8 mouse cellular contexts compared by ENCODE assay signal in the genomic region with DNA sequence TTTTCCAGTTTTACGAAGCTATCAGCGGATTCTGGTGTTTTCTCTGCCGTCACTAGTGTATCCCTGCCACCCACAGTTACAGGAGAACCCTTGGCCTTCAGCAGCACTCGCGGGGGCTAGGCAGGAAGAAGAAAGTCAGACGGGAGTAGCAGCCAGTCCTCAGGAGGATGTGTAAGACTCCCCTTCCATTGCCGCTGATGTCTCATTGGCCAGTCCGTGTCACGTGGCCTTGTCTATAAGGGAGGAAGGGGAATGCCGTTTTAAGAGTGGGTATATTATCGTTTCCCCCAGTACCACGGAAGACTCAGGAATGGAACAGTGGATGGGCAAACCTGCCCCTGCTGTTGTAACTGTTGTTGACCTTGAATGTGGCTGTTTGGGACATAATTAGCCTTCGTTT. TPM values are rescaled to one million over a fixed set of nuclear protein-coding genes. Genes with fewer than 3 reads are reported as not detected.
A peak's percentile ranks its signal among the peaks of the same experiment; 100 is the strongest.
DNase-seq lines count a peak whose midpoint lies in the region; ATAC-seq and TF ChIP-seq lines count a peak whose summit lies in the region.

No protein-coding gene starts in this region.

- WGBS in liver, adult 2 months = 40% methylated on average over 13 of the region's 13 CpGs
- 38% methylated on average over 13 of the region's 13 CpGs for WGBS in forebrain, embryonic 16.5 days
- 53% methylated on average over 13 of the region's 13 CpGs for WGBS in liver, embryonic 16.5 days (ENCODE audit: insufficient replicate concordance)

- no peaks in the 10 kb centered on the region for H3K27me3 ChIP-seq in liver, adult 2 months (ENCODE audit: control insufficient read depth, insufficient read depth, low read length)
- H3K27me3 ChIP-seq in forebrain, embryonic 16.5 days (replicated peaks; ENCODE audit: control insufficient read depth, insufficient read depth, low read length) = no peaks in the 10 kb centered on the region
- H3K27me3 ChIP-seq in liver, embryonic 16.5 days (ENCODE audit: control insufficient read depth, insufficient read depth, low read depth, low read length) = no peaks in the 10 kb centered on the region

- peak overlapping the region; percentile 47 for H3K4me2 ChIP-seq in forebrain, embryonic 16.5 days (ENCODE audit: low read length)
- H3K4me2 ChIP-seq in liver, embryonic 16.5 days (ENCODE audit: low read depth, low read length) = peak overlapping the region; percentile 39

- peaks cover 8% of the 10 kb centered on the region; the same call in 1 of the 2 replicates for H3K79me2 ChIP-seq in liver, adult 2 months (ENCODE audit: control insufficient read depth, insufficient read depth, low read length)

- TF ChIP-seq CTCF in liver, adult 2 months (IDR thresholded peaks at IDR 0.05; ENCODE audit: low read depth, low read length) = no peak

- TF ChIP-seq POLR2A in liver, adult 2 months (IDR thresholded peaks at IDR 0.05; ENCODE audit: extremely low read depth, insufficient read depth, low read length) = 0 out of 2 replicates have a peak, but pooled peaks have one; percentile 24

- DNase-seq in liver, adult 2 months (ENCODE audit: extremely low read depth, low read depth, low spot score) = peak; percentile 41
- DNase-seq in liver = no peak
- DNase-seq in testis, postnatal 10 days (ENCODE audit: low spot score) = peak; percentile 58
- no peak for DNase-seq in cerebellum, adult 11 months
- no peak for DNase-seq in left cerebral cortex, adult 11 months (ENCODE audit: low spot score)
- DNase-seq in kidney, adult 18-20 months = no peak

- H3K9me3 ChIP-seq in forebrain, embryonic 16.5 days (ENCODE audit: control insufficient read depth, low read length) = no peaks in the 10 kb centered on the region
- H3K9me3 ChIP-seq in liver, embryonic 16.5 days (replicated peaks; ENCODE audit: control insufficient read depth, low read length) = no peaks in the 10 kb centered on the region

- H3K27ac ChIP-seq in liver, adult 2 months (replicated peaks; ENCODE audit: insufficient read depth, low read depth, low read length) = peak overlapping the region; percentile 99
- no peak overlapping the region for H3K27ac ChIP-seq in forebrain, embryonic 16.5 days (ENCODE audit: low read length)
- peak overlapping the region; percentile 83 for H3K27ac ChIP-seq in liver, embryonic 16.5 days (ENCODE audit: low read length)

- peaks cover 24% of the 10 kb centered on the region for H3K4me1 ChIP-seq in liver, adult 2 months (ENCODE audit: control insufficient read depth, insufficient read depth, low read length)
- H3K4me1 ChIP-seq in forebrain, embryonic 16.5 days (replicated peaks; ENCODE audit: control insufficient read depth, insufficient read depth, low read length) = peaks cover 8% of the 10 kb centered on the region
- H3K4me1 ChIP-seq in liver, embryonic 16.5 days (ENCODE audit: control insufficient read depth, low read depth, low read length) = no peaks in the 10 kb centered on the region

- ATAC-seq in forebrain, embryonic 16.5 days = peak; percentile 85
- ATAC-seq in liver, embryonic 16.5 days (ENCODE audit: low read depth) = no peak

- no peaks in the 10 kb centered on the region for H3K36me3 ChIP-seq in liver, adult 2 months (ENCODE audit: control insufficient read depth, insufficient read depth, low read length)
- no peaks in the 10 kb centered on the region for H3K36me3 ChIP-seq in forebrain, embryonic 16.5 days (ENCODE audit: control insufficient read depth, insufficient read depth)
- H3K36me3 ChIP-seq in liver, embryonic 16.5 days (ENCODE audit: control insufficient read depth, insufficient read depth) = no peaks in the 10 kb centered on the region

- peak overlapping the region; percentile 63 for H3K9ac ChIP-seq in liver, adult 2 months (ENCODE audit: low read depth, low read length)
- peak overlapping the region; percentile 42 for H3K9ac ChIP-seq in forebrain, embryonic 16.5 days (replicated peaks; ENCODE audit: low read depth, low read length)
- H3K9ac ChIP-seq in liver, embryonic 16.5 days (ENCODE audit: low read depth, low read length) = no peak overlapping the region

- peak overlapping the region; percentile 46 for H3K4me3 ChIP-seq in liver, adult 2 months (ENCODE audit: insufficient read depth, low read depth, low read length)
- peak overlapping the region; percentile 35 for H3K4me3 ChIP-seq in forebrain, embryonic 16.5 days (replicated peaks; ENCODE audit: low read length)
- peak overlapping the region; percentile 22; the same call in 1 of the 2 replicates for H3K4me3 ChIP-seq in liver, embryonic 16.5 days (ENCODE audit: low read depth, low read length)

RNA-seq across cellular contexts. Expression of a gene that starts 53.1 kb away (rescaled TPM):
- total RNA-seq in liver, adult 2 months (2014; rRNA removed) = 2.8 and 5.0 TPM in 2 replicates
- polyA plus RNA-seq in liver, adult 2 months (2012; rRNA removed) = 1.5 and 2.6 TPM in 2 replicates
- 16.9 and 17.4 TPM in 2 replicates for polyA plus RNA-seq in forebrain, embryonic 16.5 days (2015; fragmentation: Nextera tagmentation; extraction: Ambion mirVana)
- polyA plus RNA-seq in liver, embryonic 16.5 days (2015; fragmentation: Nextera tagmentation; extraction: Ambion mirVana) = 0.58 and 0.78 TPM in 2 replicates

Comparison
In these comparisons a context has a peak if more than half of its experiments do, and no peak if none do; other contexts are left out.
1. DNase-seq: peak in liver, adult 2 months (single experiment) and testis, postnatal 10 days (single experiment); none in liver (single experiment), cerebellum, adult 11 months (single experiment), left cerebral cortex, adult 11 months (single experiment) and kidney, adult 18-20 months (single experiment).
2. Peak in every context shown above with its lines, with median percentiles within 50 percentile points of each other: H3K4me3 ChIP-seq.